Mouse (Mus musculus): ENCODE measurements at regions not wholly inside any gene's neighbourhood (a gene's known extent, or its start where the extent isn't known, plus 50 kb on each side); places are given as distances from the start of the nearest gene placed in this dataset.

DNA sequence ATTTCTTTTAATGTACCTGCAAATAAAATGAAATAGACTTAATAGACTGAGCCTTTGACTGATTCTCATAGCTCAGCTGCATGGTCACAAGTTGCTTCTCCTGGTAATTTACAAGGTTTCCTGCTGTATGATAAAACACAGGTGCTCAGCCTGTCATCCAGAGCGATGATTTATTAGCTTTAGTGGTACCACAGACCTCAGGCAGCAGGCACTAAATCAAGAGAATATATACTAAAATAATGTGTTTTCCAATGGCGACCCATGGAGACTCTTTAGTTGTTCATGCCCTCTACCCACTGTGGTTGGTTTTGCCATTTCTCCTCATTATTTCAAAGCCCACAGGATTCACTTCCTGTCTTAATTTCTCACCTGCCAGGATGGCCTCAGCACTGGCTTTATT is 207.0 kb downstream of the D3Ertd751e start:
- TF ChIP-seq CTCF (IDR thresholded peaks at IDR 0.05; ENCODE audit: insufficient read depth, low read depth, low read length) (no peak), POLR2A (IDR thresholded peaks at IDR 0.05; ENCODE audit: insufficient read depth, low read depth, low read length) (no peak)

Data from olfactory bulb, adult 2 months (tissue).